7 mouse cellular contexts compared by ENCODE assay signal in the genomic region with DNA sequence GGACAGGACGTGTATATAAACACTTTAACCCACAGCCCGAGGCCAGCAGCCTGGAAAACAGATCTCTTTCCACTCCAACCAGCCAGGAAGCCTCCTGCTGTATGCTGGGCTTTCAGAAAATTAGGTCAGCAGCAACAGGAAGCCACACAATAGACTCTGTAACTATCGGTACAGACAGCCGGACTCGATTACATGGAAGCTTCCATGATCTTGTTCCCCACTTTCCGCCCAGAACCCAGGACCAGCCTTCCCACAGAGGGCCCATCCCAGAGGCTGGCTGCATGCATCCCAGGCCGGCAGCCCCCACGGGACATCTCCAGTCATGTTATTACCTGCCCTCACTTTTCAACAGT. TPM values are rescaled to one million over a fixed set of nuclear protein-coding genes. Genes with fewer than 3 reads are reported as not detected.
A peak's percentile ranks its signal among the peaks of the same experiment; 100 is the strongest.
DNase-seq lines count a peak whose midpoint lies in the region; ATAC-seq lines count a peak whose summit lies in the region.

No protein-coding gene starts in this region.

- H3K4me2 ChIP-seq in midbrain, embryonic 14.5 days (ENCODE audit: low read length): no peak overlapping the region

- peaks cover 17% of the 10 kb centered on the region for H3K4me1 ChIP-seq in brown adipose tissue, adult 24 weeks (ENCODE audit: control insufficient read depth, insufficient read depth, insufficient read length, low read length)
- H3K4me1 ChIP-seq in embryonic facial prominence, embryonic 10.5 days: peaks cover 24% of the 10 kb centered on the region
- H3K4me1 ChIP-seq in midbrain, embryonic 14.5 days (ENCODE audit: control insufficient read depth, insufficient read depth, low read length): peaks cover 20% of the 10 kb centered on the region

- H3K27ac ChIP-seq in brown adipose tissue, adult 24 weeks (replicated peaks; ENCODE audit: low read depth, low read length): peak overlapping the region; percentile 93
- H3K27ac ChIP-seq in embryonic facial prominence, embryonic 10.5 days (replicated peaks): peak overlapping the region; percentile 71
- H3K27ac ChIP-seq in midbrain, embryonic 14.5 days (replicated peaks; ENCODE audit: low read depth, low read length): peak overlapping the region; percentile 49; the same call in 1 of the 2 replicates

- WGBS in embryonic facial prominence, embryonic 10.5 days: 57% methylated on average over 8 of the region's 8 CpGs
- WGBS in midbrain, embryonic 14.5 days: 62% methylated on average over 8 of the region's 8 CpGs

- no peak for ATAC-seq in midbrain, embryonic 14.5 days (ENCODE audit: low FRiP score, low TSS enrichment)
- no peak for ATAC-seq in monocyte, adult 5-6 weeks (replicated peaks; ENCODE audit: insufficient number of reproducible peaks, low FRiP score, low TSS enrichment, poor library complexity, severe bottlenecking)

- H3K9ac ChIP-seq in midbrain, embryonic 14.5 days (replicated peaks; ENCODE audit: low read length): no peak overlapping the region

- peaks cover 13% of the 10 kb centered on the region; the same call in 1 of the 2 replicates for H3K9me3 ChIP-seq in embryonic facial prominence, embryonic 10.5 days
- H3K9me3 ChIP-seq in midbrain, embryonic 14.5 days (ENCODE audit: control insufficient read depth, low read length): 0 out of 2 replicates have a peak, but pooled peaks cover 6% of the 10 kb centered on the region

- DNase-seq in embryonic facial prominence, embryonic 10.5 days (ENCODE audit: low spot score): no peak
- peak; percentile 15 for DNase-seq in heart, postnatal 25 days (ENCODE audit: low spot score)
- DNase-seq in midbrain, embryonic 14.5 days: no peak
- no peak for DNase-seq in right cerebral cortex, postnatal 25 days
- DNase-seq in testis, postnatal 14 days (ENCODE audit: low spot score): no peak

- no peaks in the 10 kb centered on the region for H3K36me3 ChIP-seq in embryonic facial prominence, embryonic 10.5 days (replicated peaks)
- no peaks in the 10 kb centered on the region for H3K36me3 ChIP-seq in midbrain, embryonic 14.5 days (ENCODE audit: control insufficient read depth, insufficient read depth, low read length)

- intact Hi-C loops in heart, postnatal 25 days (cut with DNase I): loop anchor here (2.0 to 5.0 kb wide), 4 partner anchors 38 to 305 kb away; no protein-coding TSS in a partner anchor

- no peaks in the 10 kb centered on the region for H3K27me3 ChIP-seq in embryonic facial prominence, embryonic 10.5 days (replicated peaks; ENCODE audit: low read depth, poor library complexity, severe bottlenecking)
- H3K27me3 ChIP-seq in midbrain, embryonic 14.5 days (ENCODE audit: control insufficient read depth, insufficient read depth, low read length): no peaks in the 10 kb centered on the region

- no peak overlapping the region for H3K4me3 ChIP-seq in brown adipose tissue, adult 24 weeks (ENCODE audit: insufficient read depth, low read depth, low read length)
- H3K4me3 ChIP-seq in embryonic facial prominence, embryonic 10.5 days: no peak overlapping the region
- no peak overlapping the region for H3K4me3 ChIP-seq in midbrain, embryonic 14.5 days (replicated peaks; ENCODE audit: low read depth, low read length)

RNA-seq across cellular contexts. Expression of gene A530016L24Rik, which starts 39.4 kb away (rescaled TPM):
- polyA plus RNA-seq in brown adipose tissue, adult 24 weeks (2012; ENCODE audit: insufficient read depth, insufficient read length, missing spikeins): 130 and 140 TPM in 2 replicates
- not detected in 2 replicates for polyA plus RNA-seq in embryonic facial prominence, embryonic 10.5 days (2016; fragmentation: Nextera tagmentation; extraction: Ambion mirVana)
- 10 to 100 TPM; 24.6 to 26.9 TPM for total RNA-seq in heart, postnatal 25 days (2021)
- 0.12 TPM in 1 of 2 replicates, not detected in the other for polyA plus RNA-seq in midbrain, embryonic 14.5 days (2014; fragmentation: Nextera tagmentation; extraction: Ambion mirVana)
- not detected in 3 replicates for total RNA-seq in monocyte, adult 5-6 weeks (2017)

Comparison
In these comparisons a context has a peak if more than half of its experiments do, and no peak if none do; other contexts are left out.
1. RNA of gene A530016L24Rik, which starts 39.4 kb away (polyA plus RNA-seq): 130 to 140 TPM in brown adipose tissue, adult 24 weeks; not detected in embryonic facial prominence, embryonic 10.5 days and 0.12 TPM in midbrain, embryonic 14.5 days; every median in the first group is over 100 times any median in the second.
2. Peak in every context shown above with its lines, with median percentiles within 50 percentile points of each other: H3K27ac ChIP-seq.